Mouse (Mus musculus): ENCODE measurements around the gene Emc9. TPM values are rescaled to one million over a fixed set of nuclear protein-coding genes. Genes with fewer than 3 reads are reported as not detected.

Emc9 gene
- total RNA-seq, 2 experiments from 2014 or later, result 59.7 to 63.2 TPM

Other genes starting within 250 kb of the Emc9 start
- gene Dhrs4, start 106.5 kb downstream of the Emc9 start, total RNA-seq (2021), result 100 to 1,000 TPM; 118 to 130 TPM
- 1 to 10 TPM; 3.1 to 3.2 TPM for gene Carmil3, start 94.7 kb downstream of the Emc9 start, total RNA-seq (2021)
- gene Cpne6, start 74.9 kb downstream of the Emc9 start, total RNA-seq (2021), result not detected
- gene Nrl, start 60.3 kb downstream of the Emc9 start, total RNA-seq (2021), result not detected
- 10 to 100 TPM; 12.9 to 13.2 TPM for gene Pck2, start 45.0 kb downstream of the Emc9 start, total RNA-seq (2021)
- 100 to 1,000 TPM; 138 to 148 TPM for gene Dcaf11, start 25.3 kb downstream of the Emc9 start, total RNA-seq (2021)
- gene A730061H03Rik, start 24.9 kb downstream of the Emc9 start, total RNA-seq (2021), result not detected
- 100 to 1,000 TPM; 188 to 200 TPM for gene Fitm1, start 9.7 kb downstream of the Emc9 start, total RNA-seq (2021)
- 100 to 1,000 TPM; 250 to 298 TPM for gene Psme1, start 7.2 kb downstream of the Emc9 start, total RNA-seq (2021)
- gene Psme2, start 5.8 kb upstream of the Emc9 start, total RNA-seq (2021), result 100 to 1,000 TPM; 103 to 107 TPM
- 10 to 100 TPM; 29.1 to 35.0 TPM for gene Rnf31, start 6.4 kb upstream of the Emc9 start, total RNA-seq (2021)
- gene Irf9, start 18.3 kb upstream of the Emc9 start, total RNA-seq (2021), result 10 to 100 TPM; 10.6 to 17.7 TPM
- under 1 TPM; 0.11 to 0.19 TPM for gene Rec8, start 32.7 kb upstream of the Emc9 start, total RNA-seq (2021)
- 10 to 100 TPM; 54.1 to 62.7 TPM for gene Ipo4, start 50.7 kb upstream of the Emc9 start, total RNA-seq (2021)
- gene Gm49378, start 52.6 kb upstream of the Emc9 start, total RNA-seq (2021), result 1 to 10 TPM; 3.0 to 3.7 TPM
- 10 to 100 TPM; 38.3 to 42.1 TPM for gene Tm9sf1, start 58.5 kb upstream of the Emc9 start, total RNA-seq (2021)
- under 1 TPM; 0.51 to 0.61 TPM for gene Tssk4, start 64.9 kb upstream of the Emc9 start, total RNA-seq (2021)
- gene Mdp1, start 75.2 kb upstream of the Emc9 start, total RNA-seq (2021), result 10 to 100 TPM; 42.6 to 57.7 TPM
- gene Gmpr2, start 86.6 kb upstream of the Emc9 start, total RNA-seq (2021), result 10 to 100 TPM; 10.8 to 11.0 TPM
- 100 to 1,000 TPM; 242 to 257 TPM for gene Nedd8, start 86.8 kb upstream of the Emc9 start, total RNA-seq (2021)
- 10 to 100 TPM in 1 of 2 experiments, 1 to 10 TPM in 1; 10.0 to 12.9 TPM for gene Tinf2, start 96.5 kb upstream of the Emc9 start, total RNA-seq (2021)
- under 1 TPM; 0.31 to 0.33 TPM for gene Tgm1, start 128.6 kb upstream of the Emc9 start, total RNA-seq (2021)
- 10 to 100 TPM; 12.7 to 13.3 TPM for gene Rabggta, start 137.0 kb upstream of the Emc9 start, total RNA-seq (2021)
- 10 to 100 TPM; 41.3 to 44.2 TPM for gene Dhrs1, start 160.4 kb upstream of the Emc9 start, total RNA-seq (2021)
- 10 to 100 TPM in 1 of 2 experiments, 1 to 10 TPM in 1; 8.4 to 12.8 TPM for gene Nop9, start 160.4 kb upstream of the Emc9 start, total RNA-seq (2021)
- gene Cideb, start 173.2 kb upstream of the Emc9 start, total RNA-seq (2021), result 1 to 10 TPM in 1 of 2 experiments, under 1 TPM in 1; 0.64 to 1.6 TPM
- gene Ltb4r2, start 176.1 kb upstream of the Emc9 start, total RNA-seq (2021), result under 1 TPM in 1 of 2 experiments, not detected in 1; 0.19 TPM
- under 1 TPM in 1 of 2 experiments, not detected in 1; 0.24 TPM for gene Ltb4r1, start 180.7 kb upstream of the Emc9 start, total RNA-seq (2021)
- gene Adcy4, start 198.8 kb upstream of the Emc9 start, total RNA-seq (2021), result 10 to 100 TPM; 18.0 to 21.0 TPM
- gene Ripk3, start 203.6 kb upstream of the Emc9 start, total RNA-seq (2021), result 1 to 10 TPM; 3.0 to 5.1 TPM
- gene Nfatc4, start 237.8 kb upstream of the Emc9 start, total RNA-seq (2021), result 1 to 10 TPM; 5.0 to 5.1 TPM